Mouse (Mus musculus): ENCODE measurements around the gene Plekha6.

- TF ChIP-seq POLR2A (IDR thresholded peaks at IDR 0.05; ENCODE audit: borderline replicate concordance, low read depth, low read length) (no peak), CTCF (IDR thresholded peaks at IDR 0.05; ENCODE audit: low read depth, low read length) (no peak)
Observed at GRCm38 (mm10) chr1:133150556-133150955, 13.5 kb upstream of the Plekha6 start.
